Mouse (Mus musculus): ENCODE data around the gene Cldn10.

DNA sequence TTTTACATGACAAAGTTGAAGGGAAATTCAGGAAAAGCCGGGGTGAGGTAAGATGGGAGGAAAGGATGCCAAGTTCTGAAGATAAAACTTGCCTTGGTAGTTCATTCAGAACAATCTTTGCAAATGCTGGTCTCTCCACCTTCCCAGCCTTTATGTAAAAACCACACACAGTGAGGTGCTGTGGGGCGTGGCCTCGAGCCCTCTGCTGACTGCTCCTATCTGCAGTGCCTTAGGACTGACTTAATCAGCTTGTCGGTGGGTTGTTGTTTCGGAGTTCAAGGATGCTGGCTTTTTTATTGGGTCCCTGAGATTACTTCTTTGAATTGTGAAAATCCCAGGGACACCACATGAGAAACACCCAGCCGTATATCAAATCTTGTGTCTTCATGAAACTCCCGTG lies 74.5 kb downstream of the Cldn10 start:
- TF ChIP-seq CTCF (IDR thresholded peaks at IDR 0.05; ENCODE audit: low read depth, low read length) (no peak), GATA1 (IDR thresholded peaks at IDR 0.05; ENCODE audit: borderline replicate concordance, low read length) (no peak), POLR2AphosphoS5 (IDR thresholded peaks at IDR 0.05; ENCODE audit: insufficient replicate concordance, low read depth, low read length) (no peak)
